Mouse (Mus musculus) midbrain, embryonic 13.5 days (tissue): Measurements from ENCODE around the gene Fkbp11. TPM values are rescaled to one million over a fixed set of nuclear protein-coding genes. Genes with fewer than 3 reads are reported as not detected.

Experiments used
- ATAC-seq: fragments of 200-750 bp; cut with Nextera tagmentation; 2 replicates; pipeline ENCODE4 v1.8.0; 2017; ENCODE audit warnings: mild to moderate bottlenecking, moderate TSS enrichment, moderate library complexity
- H3K27ac ChIP-seq: fragments of 300-500 bp; sonication (generic); 2 replicates; pipeline ENCODE4 v1.5.1; 2015; ENCODE audit warnings: inconsistent platforms, mild to moderate bottlenecking, moderate library complexity
- H3K27me3 ChIP-seq: fragments of 300-500 bp; sonication (generic); 2 replicates; pipeline ENCODE4 v1.6.1; 2015; ENCODE audit warnings: mild to moderate bottlenecking, inconsistent platforms
- H3K36me3 ChIP-seq: fragments of 300-500 bp; sonication (generic); 2 replicates; pipeline ENCODE4 v1.6.1; 2015; ENCODE audit warnings: mild to moderate bottlenecking, inconsistent platforms
- H3K4me1 ChIP-seq: fragments of 300-500 bp; sonication (generic); replicated peaks from 2 replicates; pipeline ENCODE4 v1.6.1; 2015; ENCODE audit warnings: inconsistent platforms
- H3K4me2 ChIP-seq: fragments of 300-500 bp; sonication (generic); replicated peaks from 2 replicates; pipeline ENCODE4 v1.6.1; 2015; ENCODE audit warnings: moderate library complexity, mild to moderate bottlenecking, inconsistent platforms
- H3K4me3 ChIP-seq: fragments of 300-500 bp; sonication (generic); replicated peaks from 2 replicates; pipeline ENCODE4 v1.5.1; 2015; ENCODE audit warnings: mild to moderate bottlenecking, inconsistent platforms
- H3K9ac ChIP-seq: fragments of 300-500 bp; sonication (generic); replicated peaks from 2 replicates; pipeline ENCODE4 v1.6.1; 2015; ENCODE audit warnings: mild to moderate bottlenecking, inconsistent platforms
- H3K9me3 ChIP-seq: fragments of 300-500 bp; sonication (generic); 2 replicates; pipeline ENCODE4 v1.6.1; 2016; ENCODE audit warnings: mild to moderate bottlenecking, inconsistent platforms
- WGBS: fragments of 180-500 bp; shearing (Covaris S2); methylation state at CpG from one replicate; pipeline ENCODE4 v1.1.7; 2015; 5-methylcytosine and 5-hydroxymethylcytosine counted together
- polyA plus RNA-seq: library from polyadenylated mRNA; unstranded; fragments of >200 nt; fragmentation: Nextera tagmentation; extraction: Ambion mirVana; gene quantifications from 2 replicates; pipeline ENCODE4 v1.2.1, GENCODE M21; 2015

The Fkbp11 gene
- polyA plus RNA-seq, 1 experiment from 2014 or later = 4.1 TPM

GRCm38 (mm10) chr15:98717301-98717700 is 10.7 kb downstream of the Fkbp11 start:
- Histone ChIP-seq H3K4me3 (no peak overlapping the region), H3K36me3 (no peaks in the 10 kb centered on the region), H3K4me1 (no peaks in the 10 kb centered on the region), H3K9ac (no peak overlapping the region), H3K9me3 (no peaks in the 10 kb centered on the region), H3K27me3 (peaks cover 6% of the 10 kb centered on the region; the same call in 1 of the 2 replicates), H3K4me2 (no peak overlapping the region), H3K27ac (no peak overlapping the region)
- no peak for ATAC-seq
- WGBS = 73% methylated on average over 16 of the region's 16 CpGs

GRCm38 (mm10) chr15:98714230-98714652 is 13.8 kb downstream of the Fkbp11 start:
- Histone ChIP-seq H3K36me3 (no peaks in the 10 kb centered on the region), H3K4me3 (no peak overlapping the region), H3K9me3 (no peaks in the 10 kb centered on the region), H3K4me2 (no peak overlapping the region), H3K27me3 (peaks cover 9% of the 10 kb centered on the region; the same call in 1 of the 2 replicates), H3K4me1 (no peaks in the 10 kb centered on the region), H3K27ac (no peak overlapping the region), H3K9ac (no peak overlapping the region)
- 77% methylated on average over 5 of the region's 5 CpGs for WGBS
- ATAC-seq = no peak

GRCm38 (mm10) chr15:98710442-98710841 is 17.6 kb downstream of the Fkbp11 start:
- H3K27ac ChIP-seq = no peak overlapping the region
- peaks cover 5% of the 10 kb centered on the region for H3K4me1 ChIP-seq
- peaks cover 11% of the 10 kb centered on the region; the same call in 1 of the 2 replicates for H3K27me3 ChIP-seq
- no peaks in the 10 kb centered on the region for H3K36me3 ChIP-seq
- no peak overlapping the region for H3K4me2 ChIP-seq
- H3K9ac ChIP-seq = no peak overlapping the region
- no peak overlapping the region for H3K4me3 ChIP-seq
- ATAC-seq = no peak
- no peaks in the 10 kb centered on the region for H3K9me3 ChIP-seq
- 13% methylated on average over 9 of the region's 9 CpGs for WGBS

GRCm38 (mm10) chr15:98707766-98708372 is 20.1 kb downstream of the Fkbp11 start, which contains the start of gene Ccdc65:
Gene Ccdc65 (plus strand): TSS chr15:98708207.
- H3K9me3 ChIP-seq = no peaks in the 10 kb centered on the region
- H3K4me3 ChIP-seq = peak within 1 kb of the TSS; percentile 38
- ATAC-seq = peak; percentile 62
- H3K27ac ChIP-seq = no peak within 1 kb of the TSS
- H3K36me3 ChIP-seq = no peaks in the 10 kb centered on the region
- H3K9ac ChIP-seq = peak within 1 kb of the TSS; percentile 54
- H3K4me2 ChIP-seq = peak within 1 kb of the TSS; percentile 59
- H3K27me3 ChIP-seq = peaks cover 21% of the 10 kb centered on the region
- WGBS = 19% methylated on average over 16 of the region's 16 CpGs
- H3K4me1 ChIP-seq = peaks cover 5% of the 10 kb centered on the region

- no peak overlapping the region for H3K4me2 ChIP-seq
- ATAC-seq = no peak
- no peak overlapping the region for H3K9ac ChIP-seq
- WGBS = 77% methylated on average over 9 of the region's 9 CpGs
- H3K9me3 ChIP-seq = no peaks in the 10 kb centered on the region
- no peaks in the 10 kb centered on the region for H3K36me3 ChIP-seq
- H3K4me1 ChIP-seq = peaks cover 14% of the 10 kb centered on the region
- H3K4me3 ChIP-seq = no peak overlapping the region
- peaks cover 46% of the 10 kb centered on the region for H3K27me3 ChIP-seq
- no peak overlapping the region for H3K27ac ChIP-seq
These were observed 23.7 kb downstream of the Fkbp11 start for GRCm38 (mm10) chr15:98704312-98704711.

GRCm38 (mm10) chr15:98699190-98700105 is 28.6 kb downstream of the Fkbp11 start:
- peak overlapping the region; percentile 19 for H3K27ac ChIP-seq
- H3K9ac ChIP-seq = peak overlapping the region; percentile 56; the same call in 1 of the 2 replicates
- H3K4me2 ChIP-seq = peak overlapping the region; percentile 64
- ATAC-seq = peak; percentile 93
- H3K4me1 ChIP-seq = peaks cover 13% of the 10 kb centered on the region
- H3K27me3 ChIP-seq = peaks cover 41% of the 10 kb centered on the region
- H3K36me3 ChIP-seq = no peaks in the 10 kb centered on the region
- no peaks in the 10 kb centered on the region for H3K9me3 ChIP-seq
- peak overlapping the region; percentile 40 for H3K4me3 ChIP-seq
- WGBS = 5% methylated on average over 40 of the region's 40 CpGs

GRCm38 (mm10) chr15:98696216-98696615 is 31.8 kb downstream of the Fkbp11 start:
- no peak overlapping the region for H3K9ac ChIP-seq
- H3K4me1 ChIP-seq = peaks cover 25% of the 10 kb centered on the region
- no peak overlapping the region for H3K4me3 ChIP-seq
- H3K9me3 ChIP-seq = no peaks in the 10 kb centered on the region
- no peak overlapping the region for H3K27ac ChIP-seq
- 51% methylated on average over 8 of the region's 8 CpGs for WGBS
- no peak overlapping the region for H3K4me2 ChIP-seq
- ATAC-seq = no peak
- H3K36me3 ChIP-seq = no peaks in the 10 kb centered on the region
- peaks cover 15% of the 10 kb centered on the region for H3K27me3 ChIP-seq

- peaks cover 10% of the 10 kb centered on the region for H3K27me3 ChIP-seq
- H3K9me3 ChIP-seq = no peaks in the 10 kb centered on the region
- no peak overlapping the region for H3K27ac ChIP-seq
- 64% methylated on average over 9 of the region's 9 CpGs for WGBS
- no peak overlapping the region for H3K9ac ChIP-seq
- H3K36me3 ChIP-seq = no peaks in the 10 kb centered on the region
- ATAC-seq = no peak
- no peak overlapping the region for H3K4me2 ChIP-seq
- peaks cover 30% of the 10 kb centered on the region for H3K4me1 ChIP-seq
- H3K4me3 ChIP-seq = no peak overlapping the region
These were observed 32.3 kb downstream of the Fkbp11 start for GRCm38 (mm10) chr15:98695726-98696125.

GRCm38 (mm10) chr15:98692171-98692715 is 35.8 kb downstream of the Fkbp11 start:
- Histone ChIP-seq H3K27me3 (no peaks in the 10 kb centered on the region), H3K4me2 (no peak overlapping the region), H3K4me3 (no peak overlapping the region), H3K4me1 (peaks cover 31% of the 10 kb centered on the region), H3K27ac (0 out of 2 replicates have a peak overlapping the region, but pooled peaks have one; percentile 63), H3K36me3 (no peaks in the 10 kb centered on the region), H3K9me3 (no peaks in the 10 kb centered on the region), H3K9ac (no peak overlapping the region)
- 52% methylated on average over 11 of the region's 11 CpGs for WGBS
- ATAC-seq = no peak

- H3K9me3 ChIP-seq = no peaks in the 10 kb centered on the region
- peak; percentile 87 for ATAC-seq
- H3K4me1 ChIP-seq = peaks cover 31% of the 10 kb centered on the region
- no peaks in the 10 kb centered on the region for H3K27me3 ChIP-seq
- H3K27ac ChIP-seq = peak overlapping the region; percentile 63
- no peak overlapping the region for H3K4me3 ChIP-seq
- H3K4me2 ChIP-seq = peak overlapping the region; percentile 17
- H3K9ac ChIP-seq = 0 out of 2 replicates have a peak overlapping the region, but pooled peaks have one; percentile 26
- no peaks in the 10 kb centered on the region for H3K36me3 ChIP-seq
- WGBS = 2% methylated on average over 7 of the region's 7 CpGs
These were observed 36.4 kb downstream of the Fkbp11 start for GRCm38 (mm10) chr15:98691486-98692147.

- no peak for ATAC-seq
- 85% methylated on average over 2 of the region's 2 CpGs for WGBS
These were observed 38.3 kb downstream of the Fkbp11 start for GRCm38 (mm10) chr15:98689682-98690081.

More at GRCm38 (mm10) chr15:98689682-98690081, 38.3 kb downstream of the Fkbp11 start:
- Histone ChIP-seq H3K4me3 (no peak overlapping the region), H3K27me3 (no peaks in the 10 kb centered on the region), H3K4me1 (peaks cover 31% of the 10 kb centered on the region), H3K36me3 (no peaks in the 10 kb centered on the region), H3K27ac (no peak overlapping the region), H3K4me2 (no peak overlapping the region), H3K9ac (no peak overlapping the region), H3K9me3 (no peaks in the 10 kb centered on the region)
